Mouse (Mus musculus): ENCODE measurements around the gene B4galt3.
"Not testable (repeated sequence)": the region's sequence is repeated elsewhere in the genome, so short reads cannot be mapped to it uniquely, and the experiment has no call there.

Gene B4galt3

DNA sequence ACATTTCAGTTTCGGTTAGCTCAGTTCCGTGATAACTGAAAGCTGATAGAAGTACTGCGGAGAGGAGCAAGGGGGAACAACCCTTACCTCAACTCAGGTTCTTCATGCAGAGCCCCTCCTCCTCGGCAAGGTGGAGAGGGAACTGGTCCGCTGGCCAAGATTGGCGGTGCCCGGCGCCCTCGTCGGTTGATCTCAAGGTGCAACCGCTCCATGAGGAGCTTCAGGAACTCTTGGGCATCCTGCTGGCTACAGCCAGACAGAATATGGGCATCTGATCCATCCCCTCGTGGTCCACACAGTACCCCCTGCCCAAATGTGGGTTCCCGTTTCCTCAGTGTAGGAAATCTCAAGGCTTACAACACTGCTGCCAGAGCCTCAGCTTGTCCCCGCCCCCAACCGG is 14.4 kb downstream of the B4galt3 start:
- no peak for DNase-seq (ENCODE audit: low spot score in 2 of 2)

DNA sequence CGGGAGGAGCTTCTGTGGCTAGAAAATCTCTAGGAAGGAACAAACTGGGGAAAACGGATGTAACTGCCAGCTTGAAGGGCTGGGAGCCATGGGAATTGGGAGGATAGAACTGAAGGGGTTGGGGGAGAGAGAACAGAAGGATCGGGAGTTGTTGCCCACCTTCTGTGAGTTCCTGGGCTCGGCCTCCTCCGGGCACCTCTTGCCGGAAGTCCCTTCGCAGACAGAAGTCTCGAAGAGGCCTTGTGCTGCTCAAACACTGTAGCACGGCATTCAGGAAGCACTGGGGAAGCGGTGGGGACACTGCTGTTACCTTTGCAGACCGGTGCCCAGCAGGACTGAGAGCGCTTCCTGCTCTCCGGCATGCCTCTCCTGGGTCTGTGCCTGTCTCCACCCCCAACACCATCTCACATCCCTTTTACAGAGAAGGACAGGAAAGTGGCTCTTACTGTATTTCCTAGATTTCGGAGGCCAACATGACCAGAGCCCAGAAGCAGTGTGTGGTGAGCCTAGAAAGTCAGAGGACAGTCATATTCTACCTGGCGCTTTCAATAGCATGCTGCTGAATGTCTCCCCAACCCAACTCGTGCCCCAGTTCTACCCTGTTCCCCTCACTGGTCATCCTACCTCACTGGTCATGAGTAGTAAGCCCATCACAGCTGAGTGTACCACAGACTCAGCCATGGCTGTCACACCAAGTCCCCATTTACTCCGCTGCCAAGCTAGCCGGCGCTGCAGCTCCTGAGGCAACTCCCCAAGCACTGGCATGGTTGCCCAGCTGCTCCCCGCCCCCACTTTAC is 15.2 kb downstream of the B4galt3 start:
- DNase-seq (ENCODE audit: low spot score in 2 of 2): no peak

DNA sequence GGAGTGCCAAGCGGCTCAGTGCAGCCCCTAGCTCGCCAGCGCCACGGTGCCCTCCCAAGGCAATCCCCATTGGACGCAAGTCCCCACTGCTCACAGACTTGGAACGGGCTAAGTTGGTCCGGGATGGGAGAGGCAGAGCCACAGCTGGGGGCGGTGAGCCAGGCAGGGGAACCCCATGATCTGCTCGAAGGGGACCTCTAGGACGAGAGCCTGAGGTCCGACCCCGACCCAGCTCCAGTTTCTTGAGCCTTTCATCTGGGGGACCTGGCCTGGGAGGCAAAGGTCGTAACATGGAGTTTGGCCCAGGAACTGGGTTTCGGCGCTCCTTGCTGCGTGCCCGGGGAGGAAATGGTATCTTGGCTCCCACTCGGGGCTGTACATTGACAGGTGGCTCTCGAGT is 16.4 kb downstream of the B4galt3 start:
- DNase-seq (ENCODE audit: low spot score in 2 of 2): no peak

DNA sequence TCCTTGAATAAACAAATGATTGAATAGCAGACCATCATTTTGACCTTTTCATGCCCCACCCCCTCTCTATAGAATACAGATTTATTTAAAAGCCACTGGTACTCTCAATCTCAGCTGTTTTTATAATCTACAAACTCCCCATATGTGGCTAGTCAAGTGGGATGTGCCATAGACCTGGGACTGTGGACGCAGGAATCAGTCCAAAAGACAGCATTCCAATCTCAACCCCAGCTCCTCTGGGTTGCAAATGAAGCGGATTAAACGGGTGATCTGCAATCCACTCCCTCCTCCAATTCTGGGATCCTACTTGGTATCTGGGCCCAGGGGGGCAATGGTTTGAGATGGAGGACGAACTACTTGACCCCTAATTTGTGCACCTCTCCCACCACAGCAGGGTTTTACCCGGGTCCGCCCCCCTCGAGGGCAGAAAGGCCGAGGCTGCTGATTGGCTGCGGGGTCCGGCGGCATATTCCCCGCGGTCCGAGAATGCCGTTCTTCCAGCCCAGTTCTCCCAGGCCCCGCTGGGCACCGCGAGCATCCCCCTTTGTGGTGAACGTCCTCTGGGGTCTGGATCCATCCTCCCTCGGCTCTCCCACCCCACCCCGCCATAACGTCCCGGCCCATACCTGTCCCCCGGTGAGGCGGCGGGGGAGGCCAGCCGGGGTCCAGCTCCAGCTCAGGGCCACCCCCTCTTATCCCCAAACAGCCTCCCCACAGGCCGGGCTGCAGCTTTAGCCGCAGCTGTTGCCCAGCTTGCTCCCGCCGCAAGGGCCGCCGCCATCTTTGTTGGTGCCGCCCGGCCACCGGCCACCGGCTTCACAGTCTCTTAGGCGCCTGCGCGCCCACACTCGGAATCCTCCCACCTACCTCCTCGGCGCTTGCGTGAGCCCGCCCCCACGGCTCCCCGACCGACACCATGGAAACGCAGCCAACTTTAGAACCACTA is 17.3 kb downstream of the B4galt3 start, which contains the start of gene Usp21:
TSS of gene Usp21 (minus strand) at position 856 of the 946 bp plus-strand sequence.
- peak; percentile 88 to 96 for DNase-seq (ENCODE audit: low spot score in 2 of 2)

DNA sequence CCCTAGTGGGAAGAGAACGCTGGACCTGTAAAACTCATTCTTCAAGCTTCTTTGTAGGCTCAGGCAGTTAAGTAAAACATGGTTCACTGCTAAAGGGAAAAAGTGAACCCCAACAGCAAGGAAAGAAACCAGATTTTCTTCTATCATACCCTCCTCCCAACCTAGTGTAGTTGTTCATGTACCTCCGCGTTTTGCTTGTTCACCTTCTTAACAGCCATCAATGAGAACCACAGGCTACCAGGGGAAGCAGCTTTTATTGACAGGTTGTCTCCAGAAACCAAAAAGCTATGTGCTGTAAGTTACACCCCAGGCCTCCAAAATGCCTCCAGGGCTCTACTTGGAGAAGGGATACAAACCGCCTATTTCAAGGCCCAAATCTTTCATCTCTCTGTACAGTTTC is 18.2 kb downstream of the B4galt3 start:
- DNase-seq (ENCODE audit: low spot score in 2 of 2): no peak

DNA sequence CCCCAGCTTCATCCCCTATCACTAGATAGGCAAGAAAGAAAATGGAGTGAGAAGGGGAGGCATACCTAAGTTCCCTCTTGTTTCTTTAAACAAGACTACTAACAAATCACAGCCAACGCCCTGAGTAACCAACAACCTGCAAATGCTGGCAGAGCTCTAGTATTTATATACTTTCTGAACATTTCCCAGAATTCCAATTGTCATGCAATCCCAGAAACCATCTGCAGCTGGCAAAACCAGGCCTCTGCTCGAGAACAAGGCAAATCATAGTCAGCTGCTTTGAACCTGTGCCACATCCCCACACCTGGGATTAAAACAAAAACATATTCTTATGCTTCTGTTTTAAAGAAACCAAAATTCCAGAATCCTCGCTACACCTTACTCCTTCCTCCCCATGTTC is 23.2 kb downstream of the B4galt3 start:
- no peak for DNase-seq (ENCODE audit: low spot score in 2 of 2)

DNA sequence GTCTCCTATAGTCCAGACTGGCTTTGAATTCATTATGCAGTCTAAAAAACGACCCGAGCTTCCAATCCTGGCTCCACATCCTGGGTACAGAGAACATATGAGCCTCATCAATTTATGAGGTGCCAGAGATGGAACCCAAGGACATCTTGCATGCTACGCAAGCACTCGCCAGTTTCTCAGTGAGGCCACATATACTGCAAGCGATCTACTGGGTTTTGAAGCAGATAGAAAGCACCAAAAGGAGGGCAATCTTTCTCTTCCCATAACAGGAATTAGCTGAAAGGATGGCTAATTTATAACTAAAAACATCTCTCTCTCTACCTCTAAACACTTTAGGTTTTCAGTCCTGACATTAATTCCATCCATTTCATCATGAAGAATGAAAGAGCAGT is 23.8 kb downstream of the B4galt3 start:
- DNase-seq (ENCODE audit: low spot score in 2 of 2): no peak

DNA sequence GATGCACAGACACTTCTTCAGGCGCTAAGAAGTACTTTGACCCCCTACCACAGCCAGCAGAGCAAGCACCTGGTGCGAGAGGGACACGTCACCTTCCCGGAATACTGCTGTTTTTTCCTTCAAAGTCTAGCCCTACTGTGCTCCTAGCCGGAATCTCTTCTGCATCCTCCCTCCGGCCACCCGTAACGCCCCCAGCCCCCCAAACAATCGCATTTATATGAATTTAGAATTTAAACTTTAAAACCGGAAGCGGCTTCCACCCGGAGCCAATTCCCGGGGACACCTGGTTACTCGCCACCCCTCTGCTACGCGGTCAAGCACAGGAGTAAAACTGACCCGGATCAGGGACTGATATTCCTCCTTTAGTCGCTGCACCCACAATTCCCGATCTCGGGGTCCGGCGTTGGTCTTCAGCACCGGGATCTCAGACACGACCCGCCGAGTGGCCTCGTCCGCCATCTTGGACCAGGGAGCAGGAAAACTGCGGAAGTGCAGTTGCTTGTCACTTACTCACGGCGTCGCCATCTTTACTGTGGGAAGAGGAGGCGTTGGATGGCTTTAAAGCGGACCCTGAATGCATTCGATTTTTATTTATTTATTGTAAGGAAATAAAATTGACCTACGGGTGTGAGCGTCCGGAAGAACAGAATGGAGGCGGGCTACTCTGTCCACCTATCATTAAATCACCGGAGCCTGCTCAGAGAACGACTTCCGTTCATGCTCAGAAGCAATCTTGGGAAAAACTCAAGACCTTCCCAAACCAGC is 24.4 kb downstream of the B4galt3 start, which contains the start of gene Ufc1:
TSS of gene Ufc1 (minus strand) at position 727 of the 765 bp plus-strand sequence.
- DNase-seq (ENCODE audit: low spot score in 2 of 2): peak; percentile 86 to 90

DNA sequence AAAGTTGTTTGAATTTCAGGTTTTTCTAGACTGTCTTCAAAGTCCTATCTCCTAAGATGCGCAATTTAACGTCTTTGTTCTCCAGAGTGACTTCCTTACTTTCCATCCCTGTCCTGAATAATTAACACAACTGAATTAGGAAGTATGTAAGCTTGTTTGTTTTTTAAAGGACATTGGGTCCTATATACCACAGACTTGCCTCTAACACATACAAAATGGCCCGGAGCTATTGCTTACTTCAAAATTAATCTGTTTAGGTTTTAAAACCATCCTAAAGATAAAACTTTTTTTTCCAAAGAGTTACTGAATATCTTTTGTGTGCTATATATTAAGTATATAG is 24.9 kb downstream of the B4galt3 start:
- no peak for DNase-seq (ENCODE audit: low spot score in 2 of 2)

DNA sequence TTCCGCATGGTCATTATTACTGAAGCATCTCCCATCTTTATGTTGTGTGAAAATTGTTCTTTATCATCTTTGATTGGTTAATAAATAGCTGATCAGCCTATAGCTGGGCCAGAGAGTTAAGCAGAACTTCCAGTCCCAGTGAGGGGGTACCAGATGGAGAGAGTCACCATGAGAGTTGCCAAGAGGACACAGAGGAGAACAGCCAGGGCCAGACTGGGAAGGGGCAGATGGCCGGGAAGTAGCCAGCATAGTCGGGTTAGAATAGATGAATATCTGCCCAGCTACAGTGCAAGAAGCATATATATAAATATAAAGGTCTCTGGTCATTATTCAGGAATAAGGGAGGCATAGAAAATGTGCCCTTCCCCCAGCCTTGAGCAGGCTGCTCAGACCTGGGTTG is 28.1 kb downstream of the B4galt3 start:
- no peak for DNase-seq (ENCODE audit: low spot score in 2 of 2)

DNA sequence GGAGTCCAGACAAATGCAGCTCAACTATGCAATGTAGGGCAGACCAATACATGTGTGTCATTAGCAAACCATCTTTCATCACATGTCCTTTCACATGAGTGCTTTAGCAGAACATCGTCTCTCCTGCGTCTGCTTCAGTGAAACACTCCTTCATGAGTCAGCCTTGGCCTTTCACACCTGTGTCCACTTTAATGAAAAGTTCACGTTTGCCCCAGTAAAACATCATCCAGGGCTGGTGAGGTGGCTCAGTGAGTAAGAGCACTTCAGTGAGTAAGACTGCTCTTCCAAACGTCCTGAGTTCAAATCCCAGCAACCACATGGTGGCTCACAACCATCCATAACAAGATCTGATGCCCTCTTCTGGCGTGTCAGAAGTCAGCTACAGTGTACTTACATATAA is 36.0 kb downstream of the B4galt3 start:
- DNase-seq (ENCODE audit: low spot score in 2 of 2): not testable (repeated sequence)

DNA sequence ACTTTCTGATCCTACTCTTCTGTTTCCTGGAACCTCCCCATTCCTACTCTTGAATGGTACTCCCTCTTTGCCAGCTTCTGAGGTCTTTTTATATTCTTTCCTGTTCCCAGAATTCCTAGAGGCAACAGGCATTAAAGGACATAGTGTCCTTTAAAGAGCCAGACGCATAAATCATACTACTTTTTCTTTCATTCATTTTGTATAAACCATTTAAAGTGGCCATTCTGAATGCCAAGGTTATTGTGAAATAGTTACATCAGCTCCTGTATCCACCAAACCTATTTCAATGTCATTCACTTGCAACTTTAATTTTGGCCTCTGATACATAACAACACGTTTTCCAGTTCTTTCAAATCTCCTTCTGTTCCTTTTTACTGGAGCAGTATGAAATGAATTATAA is 39.2 kb downstream of the B4galt3 start:
- no peak for DNase-seq (ENCODE audit: low spot score in 2 of 2)

DNA sequence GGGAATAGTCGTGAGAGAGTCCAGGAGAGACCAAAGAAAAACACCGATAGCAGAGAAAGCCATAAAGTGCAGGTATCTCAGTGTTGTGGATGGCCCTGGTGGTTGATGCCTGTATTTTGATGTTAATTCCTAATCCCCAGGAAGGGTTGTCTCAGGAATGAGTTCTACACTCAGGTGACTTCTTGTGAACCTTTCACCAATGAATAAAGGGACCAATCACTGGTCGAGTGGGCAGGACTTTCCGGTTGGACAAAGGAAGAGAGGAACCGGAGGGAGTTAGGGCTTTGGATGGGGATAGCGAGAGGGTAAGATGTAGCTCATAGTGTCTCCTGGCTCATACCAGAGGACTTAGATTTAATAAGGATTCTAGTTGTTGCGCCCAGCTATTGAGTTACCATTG is 49.6 kb downstream of the B4galt3 start:
- DNase-seq (ENCODE audit: low spot score in 2 of 2): no peak

DNA sequence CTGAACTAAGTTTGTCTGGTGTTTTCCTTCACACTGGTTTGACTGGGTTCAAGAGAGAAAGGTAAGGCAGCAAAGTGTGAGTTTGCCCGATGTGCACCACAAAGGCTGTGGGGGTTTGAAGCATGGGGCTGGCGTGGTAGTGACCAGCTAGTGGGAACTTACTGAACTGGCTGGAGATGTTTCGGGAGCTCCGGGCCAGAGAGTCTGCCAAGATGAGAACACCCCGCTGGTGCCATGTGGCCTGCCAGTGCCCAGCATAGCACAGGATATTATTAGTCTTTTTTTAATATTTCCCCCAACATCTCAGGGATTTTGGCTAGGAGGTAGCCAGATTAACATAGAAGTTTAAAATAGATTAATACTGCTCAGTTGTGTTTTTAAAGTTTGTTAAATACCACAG is 50.0 kb downstream of the B4galt3 start:
- DNase-seq (ENCODE audit: low spot score in 2 of 2): no peak

DNA sequence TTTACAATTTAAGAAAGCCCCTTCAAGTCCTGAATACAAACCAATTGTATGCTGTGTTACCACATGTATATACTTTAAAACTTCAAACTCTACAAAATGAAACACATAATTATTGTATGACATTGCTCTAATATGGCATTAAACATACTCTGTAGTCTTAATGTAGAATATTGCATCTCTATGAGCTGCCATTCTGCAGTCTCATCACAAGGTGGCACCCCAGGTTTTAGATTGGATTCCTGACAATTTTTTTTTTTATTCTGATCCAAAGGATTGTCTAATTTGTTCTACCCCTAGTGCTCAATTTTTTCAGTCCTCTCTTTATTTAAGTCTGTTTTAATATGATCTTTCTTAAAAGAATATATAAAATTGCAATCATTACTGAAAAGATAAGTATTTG is 51.3 kb downstream of the B4galt3 start:
- peak in 1 of 2 experiments; percentile 48 for DNase-seq (ENCODE audit: low spot score in 2 of 2)

DNA sequence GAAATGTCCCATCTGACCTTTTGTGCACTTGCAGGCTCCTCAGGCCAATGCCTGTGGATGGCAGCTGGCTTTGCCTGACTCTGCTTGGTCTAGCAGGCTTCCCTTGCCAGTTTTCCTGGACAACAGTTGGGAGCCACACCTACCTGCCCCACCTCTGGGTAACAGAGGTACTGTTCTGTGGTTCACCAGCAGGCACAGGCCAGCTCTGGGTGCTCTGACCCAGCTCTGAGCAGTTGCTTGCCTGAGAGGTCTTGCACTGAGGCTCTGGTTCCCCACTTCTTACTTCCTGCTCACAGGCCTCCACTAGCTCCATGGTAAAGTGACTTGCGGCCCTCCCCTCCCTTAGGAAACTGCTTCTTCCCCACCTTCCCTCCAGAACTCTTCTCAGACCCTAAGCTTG is 51.9 kb downstream of the B4galt3 start:
- DNase-seq (ENCODE audit: low spot score in 2 of 2): no peak

DNA sequence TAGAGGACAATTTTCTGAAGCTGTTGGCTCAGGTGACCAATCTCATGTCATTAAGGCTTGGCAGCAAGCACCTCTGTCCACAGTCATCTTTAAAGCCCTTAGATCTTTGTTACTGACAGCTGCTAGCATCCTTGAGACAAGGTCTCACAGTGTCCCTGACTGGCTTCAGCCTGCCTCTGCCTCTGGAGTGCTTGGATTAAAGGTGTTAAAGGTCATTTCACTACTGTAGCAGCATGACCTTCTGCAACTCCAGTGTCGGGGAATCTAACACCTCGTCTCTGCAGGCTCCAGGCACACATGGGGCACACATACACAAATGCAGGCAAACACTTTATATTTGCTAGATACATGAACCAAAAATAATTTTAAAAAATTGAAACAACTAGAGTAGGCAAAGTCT is 55.4 kb downstream of the B4galt3 start:
- DNase-seq (ENCODE audit: low spot score in 2 of 2): no peak

All from spleen, postnatal 10 days (tissue).